Mouse (Mus musculus) heart, adult 2 months (tissue): ENCODE data around the gene H2-DMa. TPM values are rescaled to one million over a fixed set of nuclear protein-coding genes. Genes with fewer than 3 reads are reported as not detected.

ENCODE experiments used
- DNase-seq, 2 experiments: peaks; one replicate each; pipeline ENCODE4 v3.0.0; 2021
- H3K27ac ChIP-seq: fragments of 200-600 bp; 2 replicates; pipeline ENCODE4 v1.8.1; 2022
- H3K27me3 ChIP-seq: fragments of 200-500 bp; 2 replicates; pipeline ENCODE4 v1.6.1; 2012; ENCODE audit warnings: mild to moderate bottlenecking, low read length, inconsistent platforms, mixed read lengths; ENCODE audit not compliant: control insufficient read depth, insufficient read depth
- H3K36me3 ChIP-seq: fragments of 200-500 bp; 2 replicates; pipeline ENCODE4 v1.6.1; 2012; ENCODE audit warnings: low read length, inconsistent platforms; ENCODE audit not compliant: control insufficient read depth, insufficient read depth
- H3K4me1 ChIP-seq: fragments of 200-500 bp; 2 replicates; pipeline ENCODE4 v1.6.1; 2011; ENCODE audit warnings: low read length; ENCODE audit not compliant: control insufficient read depth, insufficient read depth
- H3K4me3 ChIP-seq: fragments of 200-600 bp; 2 replicates; pipeline ENCODE4 v1.8.1; 2022
- H3K79me2 ChIP-seq: fragments of 200-500 bp; replicated peaks from 2 replicates; pipeline ENCODE4 v1.6.1; 2012; ENCODE audit warnings: mild to moderate bottlenecking, inconsistent platforms, low read length, moderate library complexity, mixed read lengths; ENCODE audit not compliant: control insufficient read depth, insufficient read depth
- H3K9ac ChIP-seq: fragments of 200-500 bp; 2 replicates; pipeline ENCODE4 v1.6.1; 2012; ENCODE audit warnings: low read depth, mild to moderate bottlenecking, control low read depth, inconsistent platforms, low read length, mixed read lengths
- CTCF ChIP-seq: fragments of 200-600 bp; IDR thresholded peaks from 2 replicates; pipeline ENCODE4 v1.8.1; 2022; ENCODE audit warnings: antibody characterized with exemption, mild to moderate bottlenecking, moderate library complexity
- EP300 ChIP-seq: fragments of 200-500 bp; IDR thresholded peaks from 2 replicates; pipeline ENCODE4 v1.6.1; 2011; ENCODE audit warnings: low read depth, low read length, control low read depth; ENCODE audit not compliant: insufficient read depth
- POLR2A ChIP-seq: fragments of 200-500 bp; IDR thresholded peaks from 2 replicates; pipeline ENCODE4 v1.6.1; 2011; ENCODE audit warnings: mild to moderate bottlenecking, low read depth, low read length, control low read depth; ENCODE audit not compliant: insufficient read depth
- WGBS: fragments of 180-500 bp; shearing (Covaris S2); methylation state at CpG from one replicate; pipeline ENCODE4 v1.1.7; 2018; 5-methylcytosine and 5-hydroxymethylcytosine counted together
- intact Hi-C: fragments of 180-260 bp; cut with DNase I; formaldehyde crosslinking; loops from one replicate; pipeline ENCODE4 v1.15.1; 2025
- polyA plus RNA-seq: library from polyadenylated mRNA; depleted of rRNA; stranded (reverse); fragments of >200 nt; gene quantifications from 2 replicates; pipeline ENCODE4 v1.2.3, GENCODE M21; 2012
- total RNA-seq, 2 experiments: library from RNA; stranded (reverse); gene quantifications; 2 replicates each; pipeline ENCODE4 v1.2.3; 2021

The H2-DMa gene
- total and polyA plus RNA-seq, 3 experiments = 4.0 to 21.3 (median 7.5) TPM

GRCm38 (mm10) chr17:34172528-34172927 is 53.2 kb downstream of the H2-DMa start:
- H3K36me3 ChIP-seq = no peaks in the 10 kb centered on the region
- H3K27me3 ChIP-seq = no peaks in the 10 kb centered on the region
- H3K79me2 ChIP-seq = no peaks in the 10 kb centered on the region
- DNase-seq = no peak
- H3K4me1 ChIP-seq = no peaks in the 10 kb centered on the region
- H3K9ac ChIP-seq = no peak overlapping the region
- WGBS = over 99% methylated on average over 5 of the region's 5 CpGs
- H3K27ac ChIP-seq = no peak overlapping the region
- TF ChIP-seq EP300 = no peak
- TF ChIP-seq CTCF = peak; percentile 39
- no peak for TF ChIP-seq POLR2A
- no peak overlapping the region for H3K4me3 ChIP-seq
- intact Hi-C loops = no loop called here

DNA sequence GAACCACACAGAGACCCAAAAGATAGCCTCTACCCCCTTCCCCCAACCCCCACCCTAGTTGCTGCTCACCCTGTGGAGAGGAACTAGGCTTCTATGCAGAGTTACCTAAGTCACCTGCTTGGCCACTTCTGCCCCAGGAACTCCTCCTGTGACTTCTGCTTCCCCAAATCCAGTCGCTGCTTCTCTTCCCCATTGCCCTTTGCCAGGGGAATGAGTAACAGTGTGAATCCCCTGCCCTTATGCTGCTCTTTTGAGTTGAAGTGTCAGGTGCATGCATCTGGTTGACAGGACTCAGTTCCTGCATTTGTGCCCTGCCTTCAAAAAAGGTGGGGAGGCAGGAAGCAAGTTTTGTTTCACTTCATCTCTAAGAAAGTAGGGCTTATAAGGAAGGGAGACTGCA is 54.7 kb downstream of the H2-DMa start:
- Histone ChIP-seq H3K9ac (no peak overlapping the region), H3K27me3 (no peaks in the 10 kb centered on the region), H3K4me1 (no peaks in the 10 kb centered on the region), H3K79me2 (no peaks in the 10 kb centered on the region), H3K27ac (no peak overlapping the region), H3K36me3 (no peaks in the 10 kb centered on the region), H3K4me3 (no peak overlapping the region)
- intact Hi-C loops = no loop called here
- TF ChIP-seq CTCF = no peak
- no peak for TF ChIP-seq EP300
- TF ChIP-seq POLR2A = no peak
- WGBS = 53% methylated on average over 1 of the region's 1 CpGs
- no peak for DNase-seq

GRCm38 (mm10) chr17:34177179-34177578 is 57.8 kb downstream of the H2-DMa start:
- TF ChIP-seq POLR2A (no peak), CTCF (peak; percentile 54)
- no peak for DNase-seq
- no peak overlapping the region for H3K4me3 ChIP-seq
- 68% methylated on average over 4 of the region's 4 CpGs for WGBS
- H3K36me3 ChIP-seq = no peaks in the 10 kb centered on the region
- H3K9ac ChIP-seq = no peak overlapping the region
- no peak overlapping the region for H3K27ac ChIP-seq
- H3K4me1 ChIP-seq = no peaks in the 10 kb centered on the region
- no peaks in the 10 kb centered on the region for H3K27me3 ChIP-seq
- intact Hi-C loops = no loop called here
- H3K79me2 ChIP-seq = no peaks in the 10 kb centered on the region

DNA sequence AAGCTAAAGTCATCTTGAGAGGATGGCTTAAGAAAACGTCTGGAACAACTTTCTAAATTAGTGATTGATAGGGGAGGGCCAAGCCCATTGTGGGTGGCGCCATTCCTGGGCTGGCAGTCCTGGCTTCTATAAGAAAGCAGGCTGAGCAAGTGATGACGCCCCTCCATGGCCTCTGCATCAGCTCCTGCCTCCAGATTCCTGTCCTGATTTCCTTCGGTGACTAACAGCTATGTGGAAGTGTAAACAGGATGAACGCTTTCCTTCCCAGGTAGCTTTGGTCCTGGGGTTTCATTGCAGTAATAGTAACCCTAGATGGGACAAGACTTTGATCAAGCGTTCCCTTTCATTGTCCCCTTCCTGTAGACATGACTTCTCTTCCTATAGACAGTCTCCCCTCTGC is 59.7 kb downstream of the H2-DMa start:
- Histone ChIP-seq H3K36me3 (no peaks in the 10 kb centered on the region), H3K4me1 (no peaks in the 10 kb centered on the region), H3K79me2 (no peaks in the 10 kb centered on the region), H3K4me3 (no peak overlapping the region), H3K9ac (no peak overlapping the region), H3K27me3 (no peaks in the 10 kb centered on the region), H3K27ac (no peak overlapping the region)
- DNase-seq = no peak
- intact Hi-C loops = no loop called here
- TF ChIP-seq CTCF = no peak
- no peak for TF ChIP-seq POLR2A
- TF ChIP-seq EP300 = no peak
- WGBS = 43% methylated on average over 6 of the region's 6 CpGs

DNA sequence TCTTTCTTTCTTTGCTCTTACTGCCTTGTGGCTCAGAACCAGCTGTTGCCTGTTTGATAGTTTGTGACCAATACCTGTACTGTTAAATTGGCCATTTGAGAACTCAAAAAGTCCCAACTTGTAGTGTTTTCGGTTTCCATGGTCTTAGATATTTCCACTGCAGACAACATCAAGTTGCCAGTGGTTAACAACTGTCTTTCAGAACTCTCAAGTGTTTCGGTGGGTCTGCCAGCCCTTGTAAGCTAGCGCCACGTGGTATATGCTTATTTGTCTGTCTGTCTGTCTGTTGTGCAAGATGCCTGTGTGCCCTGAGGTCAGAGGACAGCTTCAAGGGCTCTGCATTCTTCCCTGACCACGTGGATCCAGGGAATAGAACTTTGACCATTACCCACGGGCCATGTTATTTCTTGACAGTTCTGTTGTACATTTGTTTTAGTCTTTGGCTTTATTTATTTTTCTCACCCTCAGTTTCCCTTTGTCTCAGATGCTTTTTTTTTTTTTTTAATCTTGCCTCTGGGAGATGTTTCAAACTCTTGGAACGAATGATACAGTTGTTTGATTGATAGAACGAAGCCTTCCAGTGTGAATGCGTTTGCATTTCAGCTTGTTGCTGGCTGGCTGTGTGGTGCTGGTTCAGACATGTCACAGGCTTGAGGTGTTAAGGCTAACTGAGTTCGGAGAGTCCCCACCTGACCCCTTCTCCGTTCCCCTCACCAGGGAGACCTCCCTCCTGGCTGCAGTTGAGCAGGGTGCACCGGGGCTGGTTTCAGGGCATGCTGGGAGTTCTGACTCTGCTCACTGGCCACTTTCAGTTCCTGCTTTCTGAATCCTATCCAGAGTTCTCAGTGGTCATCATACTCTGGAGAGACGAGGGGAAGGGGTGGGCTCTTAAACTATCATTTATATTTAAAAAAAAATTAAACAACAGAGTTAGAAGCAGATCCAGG is 60.8 kb downstream of the H2-DMa start:
- Histone ChIP-seq H3K27me3 (no peaks in the 10 kb centered on the region), H3K79me2 (no peaks in the 10 kb centered on the region), H3K9ac (no peak overlapping the region), H3K4me1 (no peaks in the 10 kb centered on the region), H3K27ac (no peak overlapping the region), H3K4me3 (no peak overlapping the region), H3K36me3 (no peaks in the 10 kb centered on the region)
- DNase-seq = no peak
- TF ChIP-seq CTCF (no peak), EP300 (no peak), POLR2A (no peak)
- 63% methylated on average over 13 of the region's 13 CpGs for WGBS
- intact Hi-C loops = no loop called here

- Histone ChIP-seq H3K4me1 (peaks cover 1% of the 10 kb centered on the region; the same call in 1 of the 2 replicates), H3K27me3 (no peaks in the 10 kb centered on the region), H3K79me2 (no peaks in the 10 kb centered on the region), H3K36me3 (no peaks in the 10 kb centered on the region), H3K27ac (no peak overlapping the region), H3K4me3 (no peak overlapping the region), H3K9ac (no peak overlapping the region)
- WGBS = 64% methylated on average over 15 of the region's 15 CpGs
- intact Hi-C loops = no loop called here
- TF ChIP-seq CTCF = no peak
- TF ChIP-seq POLR2A = no peak
- no peak for TF ChIP-seq EP300
- DNase-seq = no peak
These were observed 64.4 kb downstream of the H2-DMa start for GRCm38 (mm10) chr17:34183564-34184219.
